Mouse (Mus musculus) E14TG2a.4 (cell line): ENCODE results near the gene Pcyt1a.
A peak's percentile ranks its signal among the peaks of the same experiment; 100 is the strongest.

ENCODE experiments used
- H3K27me3 ChIP-seq: 2 replicates; pipeline ENCODE4 v1.6.1; 2014; ENCODE audit warnings: low read length, control low read depth; ENCODE audit not compliant: insufficient read depth
- H3K36me3 ChIP-seq: 2 replicates; pipeline ENCODE4 v1.6.1; 2014; ENCODE audit warnings: low read length, control low read depth; ENCODE audit not compliant: insufficient read depth
- H3K4me1 ChIP-seq: replicated peaks from 2 replicates; pipeline ENCODE4 v1.6.1; 2014; ENCODE audit warnings: low read depth, low read length, control low read depth
- H3K4me3 ChIP-seq: replicated peaks from 2 replicates; pipeline ENCODE4 v1.5.1; 2014; ENCODE audit warnings: mild to moderate bottlenecking, low read length
- H3K9me3 ChIP-seq: 2 replicates; pipeline ENCODE4 v1.6.1; 2014; ENCODE audit warnings: low read length, control low read depth
- CTCF ChIP-seq: conservative IDR thresholded peaks from 2 replicates; pipeline ENCODE4 v1.5.1; 2014; ENCODE audit warnings: low read length
- NANOG ChIP-seq: IDR thresholded peaks from 2 replicates; pipeline ENCODE4 v1.6.1; 2014; ENCODE audit warnings: borderline replicate concordance, low read length, mixed read lengths
- POU5F1 ChIP-seq: IDR thresholded peaks from 2 replicates; pipeline ENCODE4 v1.6.1; 2014; ENCODE audit warnings: low read length, borderline replicate concordance

Gene Pcyt1a

DNA sequence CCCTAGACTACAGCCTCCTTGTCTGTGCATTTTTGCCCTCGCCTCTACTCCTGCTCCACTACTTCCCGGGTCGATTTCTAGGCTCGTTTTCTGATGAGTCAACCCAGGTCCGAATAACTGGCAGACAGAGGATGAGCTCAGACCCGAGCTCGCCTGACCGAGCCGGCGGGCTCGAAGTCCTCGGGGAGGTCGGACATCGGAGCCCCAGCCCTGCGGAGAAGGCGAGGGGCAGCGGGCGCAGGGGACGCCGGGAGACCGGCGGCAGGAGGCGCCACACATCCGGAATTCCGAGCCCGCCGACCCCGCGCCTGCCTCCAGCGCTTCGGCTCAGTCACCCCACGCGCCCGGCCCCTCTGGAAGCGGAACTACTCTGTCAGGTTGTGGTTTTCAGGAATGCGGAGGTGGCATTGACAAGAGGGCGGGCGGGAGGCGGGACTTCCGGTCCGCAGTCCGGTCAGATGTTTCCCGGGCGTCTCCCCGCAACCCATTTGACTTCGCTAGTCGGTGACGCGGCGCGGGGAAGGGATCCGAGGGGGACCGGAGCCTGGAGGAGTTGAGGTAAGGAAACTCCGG lies at the start of gene Pcyt1a:
TSS of gene Pcyt1a (plus strand) at position 448 of the 573 bp plus-strand sequence.
- H3K27me3 ChIP-seq = peaks cover 5% of the 10 kb centered on the region; the same call in 1 of the 2 replicates
- TF ChIP-seq POU5F1 (no peak), NANOG (no peak), CTCF (no peak)
- peaks cover 11% of the 10 kb centered on the region; the same call in 1 of the 2 replicates for H3K36me3 ChIP-seq
- H3K9me3 ChIP-seq = no peaks in the 10 kb centered on the region
- peaks cover 24% of the 10 kb centered on the region for H3K4me1 ChIP-seq
- H3K4me3 ChIP-seq = peak within 1 kb of the TSS; percentile 96

DNA sequence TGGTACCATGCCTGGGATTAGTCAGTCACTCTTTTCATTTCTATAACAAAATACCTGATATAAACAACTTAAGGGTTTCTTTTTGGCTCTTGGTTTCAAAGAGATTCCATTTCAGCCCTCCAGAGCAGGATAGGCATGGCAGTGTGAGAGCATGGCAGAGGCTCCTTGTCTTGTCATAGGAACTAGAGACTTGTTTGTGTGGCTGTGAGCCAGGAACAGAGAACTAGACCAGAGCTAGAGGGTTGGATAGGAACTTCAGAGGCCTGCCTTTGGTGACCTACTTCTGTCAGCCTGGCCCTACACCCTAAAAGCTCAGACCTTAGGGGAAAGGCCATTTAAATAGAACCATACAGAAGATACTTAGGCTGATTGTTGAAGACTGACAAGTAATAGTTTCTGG lies 47.8 kb upstream of the Pcyt1a start:
- H3K9me3 ChIP-seq = no peaks in the 10 kb centered on the region
- H3K4me1 ChIP-seq = no peaks in the 10 kb centered on the region
- no peak for TF ChIP-seq POU5F1
- no peak for TF ChIP-seq CTCF
- TF ChIP-seq NANOG = no peak
- no peaks in the 10 kb centered on the region for H3K27me3 ChIP-seq
- no peak overlapping the region for H3K4me3 ChIP-seq
- H3K36me3 ChIP-seq = peaks cover 96% of the 10 kb centered on the region

DNA sequence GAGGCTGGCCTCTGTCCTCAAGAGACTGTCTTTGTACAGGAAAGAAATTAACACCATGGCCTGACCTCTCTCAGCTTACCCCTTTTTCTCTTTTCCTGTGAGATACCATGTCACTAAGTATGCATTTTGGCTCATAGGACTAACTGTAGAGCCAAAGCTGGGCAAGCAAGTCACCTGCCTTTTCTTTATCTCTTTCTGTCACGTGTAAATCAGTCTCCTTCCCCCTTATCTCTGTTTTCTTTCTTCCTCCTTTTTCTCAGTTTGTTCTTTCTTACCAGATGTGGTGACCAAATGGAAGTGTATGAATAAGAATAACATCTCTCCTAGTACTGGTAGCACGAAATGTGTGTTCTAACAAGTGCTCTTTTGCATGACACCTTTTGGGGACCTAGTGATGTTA lies 45.8 kb upstream of the Pcyt1a start:
- H3K9me3 ChIP-seq = no peaks in the 10 kb centered on the region
- TF ChIP-seq CTCF (no peak), NANOG (no peak), POU5F1 (no peak)
- no peak overlapping the region for H3K4me3 ChIP-seq
- no peaks in the 10 kb centered on the region for H3K27me3 ChIP-seq
- peaks cover 87% of the 10 kb centered on the region for H3K36me3 ChIP-seq
- no peaks in the 10 kb centered on the region for H3K4me1 ChIP-seq

DNA sequence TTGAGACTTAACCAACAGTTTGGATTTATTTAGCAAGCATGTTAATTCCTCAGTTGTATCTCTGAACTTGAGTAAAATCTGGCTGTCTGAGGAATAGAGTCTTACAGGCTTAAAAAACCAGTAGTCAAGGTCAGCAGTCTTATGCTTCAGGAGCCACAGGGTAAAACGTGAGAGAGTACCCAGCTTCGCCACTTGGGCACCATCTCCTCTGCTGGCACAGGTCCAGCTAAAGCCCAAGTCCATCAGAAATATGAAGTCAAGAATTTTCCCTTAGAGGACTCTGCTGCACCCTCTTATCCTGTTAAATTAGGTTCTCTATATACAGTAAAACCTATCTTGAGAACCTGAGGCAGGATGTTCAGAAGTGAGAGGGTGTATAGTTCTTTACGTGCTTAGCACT lies 43.9 kb upstream of the Pcyt1a start:
- Histone ChIP-seq H3K9me3 (no peaks in the 10 kb centered on the region), H3K4me3 (no peak overlapping the region), H3K27me3 (no peaks in the 10 kb centered on the region), H3K4me1 (no peaks in the 10 kb centered on the region), H3K36me3 (peaks cover 86% of the 10 kb centered on the region)
- TF ChIP-seq CTCF (no peak), POU5F1 (no peak), NANOG (no peak)

DNA sequence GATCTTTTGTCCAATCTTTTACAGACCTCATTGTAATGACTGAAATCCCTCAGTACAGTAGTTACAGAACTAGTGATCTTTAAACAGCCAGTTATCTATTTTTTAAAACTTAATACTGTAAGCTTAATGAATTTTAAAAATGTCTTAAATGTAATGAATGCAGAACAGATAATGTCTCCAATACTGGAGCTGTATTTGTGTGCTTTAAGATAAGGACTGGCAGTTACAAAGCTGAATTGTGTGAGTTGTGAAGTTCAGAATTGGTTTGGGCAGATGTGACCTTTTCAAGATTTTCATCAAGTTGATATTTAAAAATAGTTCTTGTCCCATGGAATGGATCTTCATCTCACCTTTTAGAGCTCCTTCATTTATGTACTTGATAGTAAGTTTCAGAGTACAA lies 41.7 kb upstream of the Pcyt1a start:
- no peak overlapping the region for H3K4me3 ChIP-seq
- TF ChIP-seq POU5F1 (no peak), CTCF (no peak), NANOG (no peak)
- H3K36me3 ChIP-seq = peaks cover 80% of the 10 kb centered on the region
- no peaks in the 10 kb centered on the region for H3K4me1 ChIP-seq
- no peaks in the 10 kb centered on the region for H3K27me3 ChIP-seq
- H3K9me3 ChIP-seq = no peaks in the 10 kb centered on the region

DNA sequence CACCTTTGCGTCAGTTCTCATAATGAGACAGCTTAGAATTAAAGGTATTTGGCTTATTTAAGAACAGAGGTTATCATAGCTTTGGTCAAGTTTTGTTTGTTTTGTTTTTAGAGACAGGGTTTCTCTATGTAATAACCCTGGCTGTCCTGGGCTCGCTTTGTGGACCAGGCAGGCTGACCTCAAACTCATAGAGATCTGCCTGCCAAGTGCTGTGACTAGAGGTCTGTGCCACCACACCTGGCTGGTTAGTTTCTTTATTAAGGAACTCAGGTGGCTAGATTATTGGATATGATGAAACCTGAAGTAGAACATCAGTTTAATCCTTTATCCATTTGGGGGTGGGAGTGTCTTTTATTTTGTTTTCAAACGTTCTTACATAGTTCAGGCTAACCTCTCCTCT lies 40.9 kb upstream of the Pcyt1a start:
- H3K27me3 ChIP-seq = no peaks in the 10 kb centered on the region
- H3K4me1 ChIP-seq = no peaks in the 10 kb centered on the region
- no peaks in the 10 kb centered on the region for H3K9me3 ChIP-seq
- peaks cover 73% of the 10 kb centered on the region for H3K36me3 ChIP-seq
- no peak overlapping the region for H3K4me3 ChIP-seq
- no peak for TF ChIP-seq POU5F1
- TF ChIP-seq NANOG = no peak
- no peak for TF ChIP-seq CTCF

DNA sequence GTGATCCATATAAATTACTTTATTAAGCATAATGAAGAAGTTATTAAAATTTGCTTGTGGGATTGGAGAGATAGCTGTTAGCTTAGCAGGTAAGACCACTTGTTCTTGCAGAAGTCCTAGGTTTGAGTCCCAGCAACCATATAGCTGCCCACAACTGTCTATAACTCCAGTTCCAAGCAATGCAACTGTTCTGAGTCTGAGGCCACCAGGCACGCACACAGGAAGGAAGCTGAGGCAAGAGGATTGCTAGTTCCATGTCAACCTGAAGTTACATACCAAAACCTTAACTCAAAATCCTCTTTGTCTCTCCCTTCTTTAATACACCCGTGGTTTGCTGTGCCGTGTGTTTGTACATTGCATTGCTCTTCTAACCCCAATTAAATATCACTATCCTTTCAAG lies 39.8 kb upstream of the Pcyt1a start:
- no peaks in the 10 kb centered on the region for H3K4me1 ChIP-seq
- no peak for TF ChIP-seq NANOG
- TF ChIP-seq CTCF = no peak
- no peak for TF ChIP-seq POU5F1
- peaks cover 63% of the 10 kb centered on the region for H3K36me3 ChIP-seq
- no peaks in the 10 kb centered on the region for H3K9me3 ChIP-seq
- H3K27me3 ChIP-seq = no peaks in the 10 kb centered on the region
- no peak overlapping the region for H3K4me3 ChIP-seq

DNA sequence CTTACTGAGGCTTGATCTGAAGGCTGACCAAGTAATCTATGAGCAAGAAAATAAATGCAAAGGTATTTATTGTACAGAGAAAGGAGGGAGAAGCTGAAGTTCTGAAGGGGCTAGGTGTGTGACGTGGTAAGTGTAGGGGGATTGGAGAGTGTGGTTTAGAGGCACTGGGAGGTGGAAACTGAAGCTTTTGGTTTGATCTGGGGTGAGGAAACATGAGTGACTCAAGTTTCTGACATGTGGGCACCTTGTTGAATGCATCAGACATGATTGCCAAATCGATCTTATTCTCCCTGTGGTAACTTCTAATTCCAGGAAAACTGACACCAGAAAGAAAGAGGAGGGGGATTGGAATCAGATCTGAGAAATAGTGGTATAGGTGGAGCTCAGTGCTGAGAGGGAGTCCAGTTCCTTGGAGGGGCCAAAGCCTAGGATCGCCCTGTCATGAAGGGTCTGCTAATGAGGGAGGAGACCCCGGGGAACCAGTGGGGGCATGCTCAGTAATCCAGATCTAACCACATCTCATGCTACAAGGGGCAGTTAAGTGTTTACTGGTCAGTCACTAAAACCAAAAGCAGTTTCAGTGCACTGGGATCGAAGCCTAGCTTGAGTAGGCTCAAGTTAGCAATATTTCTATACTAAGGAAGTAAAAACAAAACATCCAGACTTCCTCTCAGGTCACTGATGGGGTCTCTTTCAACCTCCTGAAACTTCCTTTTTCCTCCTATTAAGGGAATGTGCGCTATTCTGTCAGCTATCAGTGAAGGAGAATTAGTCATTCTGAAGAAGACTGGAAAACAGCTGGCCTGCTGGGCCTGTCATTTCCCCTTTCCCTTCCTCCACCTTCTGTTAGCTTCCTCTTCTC lies 34.8 kb upstream of the Pcyt1a start:
- TF ChIP-seq CTCF (no peak), NANOG (no peak), POU5F1 (no peak)
- Histone ChIP-seq H3K27me3 (no peaks in the 10 kb centered on the region), H3K4me3 (no peak overlapping the region), H3K9me3 (no peaks in the 10 kb centered on the region), H3K36me3 (peaks cover 26% of the 10 kb centered on the region), H3K4me1 (no peaks in the 10 kb centered on the region)
